Mouse (Mus musculus): ENCODE measurements around the gene Entpd6. TPM values are rescaled to one million over a fixed set of nuclear protein-coding genes. Genes with fewer than 3 reads are reported as not detected.

Entpd6 gene
- polyA plus RNA-seq, 1 experiment from 2014 or later, result 8.2 TPM

DNA sequence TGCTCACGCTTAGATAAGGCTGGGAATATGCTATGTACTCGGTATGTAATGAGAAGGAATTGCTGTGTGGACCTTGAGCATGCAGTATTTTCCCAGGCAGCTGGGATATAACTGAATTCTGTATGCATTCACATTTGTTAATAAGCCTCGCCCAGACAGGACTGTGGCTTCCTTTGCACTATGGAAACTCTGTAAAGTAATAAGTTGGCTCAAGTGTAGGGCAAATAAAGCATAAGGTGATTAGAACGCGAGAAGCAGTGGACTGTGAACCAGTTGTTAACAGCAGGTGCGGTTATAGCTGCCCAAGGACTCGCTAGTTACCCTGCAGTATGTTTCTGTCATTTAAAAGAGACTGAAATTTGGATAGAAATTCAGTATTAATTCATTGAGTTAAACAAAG lies 49.2 kb downstream of the Entpd6 start:
- H3K27ac ChIP-seq (ENCODE audit: low read depth, low read length), result no peak overlapping the region
- no peaks in the 10 kb centered on the region for H3K9me3 ChIP-seq (ENCODE audit: control insufficient read depth)
- ATAC-seq, result 0 out of 2 replicates have a peak, but pooled peaks have one; percentile 39
- WGBS, result 43% methylated on average over 7 of the region's 7 CpGs
- H3K36me3 ChIP-seq (ENCODE audit: control insufficient read depth, insufficient read depth), result peaks cover 47% of the 10 kb centered on the region
- no peak overlapping the region for H3K4me2 ChIP-seq (replicated peaks; ENCODE audit: low read depth)
- H3K4me3 ChIP-seq (ENCODE audit: low read depth, low read length), result no peak overlapping the region
- 0 out of 2 replicates have a peak, but pooled peaks cover 4% of the 10 kb centered on the region for H3K4me1 ChIP-seq (replicated peaks; ENCODE audit: control insufficient read depth, insufficient read depth, low read length)
- H3K9ac ChIP-seq (ENCODE audit: low read depth, low read length), result no peak overlapping the region
- H3K27me3 ChIP-seq (replicated peaks; ENCODE audit: control insufficient read depth, insufficient read depth, low read length), result no peaks in the 10 kb centered on the region
- TF ChIP-seq CTCF (IDR thresholded peaks at IDR 0.05; ENCODE audit: low read depth), result no peak

- no peaks in the 10 kb centered on the region for H3K27me3 ChIP-seq (replicated peaks; ENCODE audit: control insufficient read depth, insufficient read depth, low read length)
- WGBS, result 81% methylated on average over 5 of the region's 5 CpGs
- H3K9me3 ChIP-seq (ENCODE audit: control insufficient read depth), result no peaks in the 10 kb centered on the region
- H3K36me3 ChIP-seq (ENCODE audit: control insufficient read depth, insufficient read depth), result peaks cover 47% of the 10 kb centered on the region
- H3K9ac ChIP-seq (ENCODE audit: low read depth, low read length), result no peak overlapping the region
- no peak for TF ChIP-seq CTCF (IDR thresholded peaks at IDR 0.05; ENCODE audit: low read depth)
- no peak overlapping the region for H3K4me3 ChIP-seq (ENCODE audit: low read depth, low read length)
- 0 out of 2 replicates have a peak, but pooled peaks cover 4% of the 10 kb centered on the region for H3K4me1 ChIP-seq (replicated peaks; ENCODE audit: control insufficient read depth, insufficient read depth, low read length)
- H3K4me2 ChIP-seq (replicated peaks; ENCODE audit: low read depth), result no peak overlapping the region
- peak; percentile 52; the same call in 1 of the 2 replicates for ATAC-seq
- H3K27ac ChIP-seq (ENCODE audit: low read depth, low read length), result no peak overlapping the region
Observed at GRCm38 (mm10) chr2:150800616-150801015, 51.8 kb downstream of the Entpd6 start.

- Histone ChIP-seq H3K27me3 (replicated peaks; ENCODE audit: control insufficient read depth, insufficient read depth, low read length) (no peaks in the 10 kb centered on the region), H3K9ac (ENCODE audit: low read depth, low read length) (no peak overlapping the region), H3K27ac (ENCODE audit: low read depth, low read length) (no peak overlapping the region), H3K4me3 (ENCODE audit: low read depth, low read length) (no peak overlapping the region), H3K4me2 (replicated peaks; ENCODE audit: low read depth) (no peak overlapping the region), H3K9me3 (ENCODE audit: control insufficient read depth) (no peaks in the 10 kb centered on the region), H3K36me3 (ENCODE audit: control insufficient read depth, insufficient read depth) (peaks cover 51% of the 10 kb centered on the region), H3K4me1 (replicated peaks; ENCODE audit: control insufficient read depth, insufficient read depth, low read length) (0 out of 2 replicates have a peak, but pooled peaks cover 1% of the 10 kb centered on the region)
- no peak for ATAC-seq
- 88% methylated on average over 1 of the region's 1 CpGs for WGBS
- peak; percentile 71 for TF ChIP-seq CTCF (IDR thresholded peaks at IDR 0.05; ENCODE audit: low read depth)
Observed at GRCm38 (mm10) chr2:150803035-150803434, 54.2 kb downstream of the Entpd6 start.

DNA sequence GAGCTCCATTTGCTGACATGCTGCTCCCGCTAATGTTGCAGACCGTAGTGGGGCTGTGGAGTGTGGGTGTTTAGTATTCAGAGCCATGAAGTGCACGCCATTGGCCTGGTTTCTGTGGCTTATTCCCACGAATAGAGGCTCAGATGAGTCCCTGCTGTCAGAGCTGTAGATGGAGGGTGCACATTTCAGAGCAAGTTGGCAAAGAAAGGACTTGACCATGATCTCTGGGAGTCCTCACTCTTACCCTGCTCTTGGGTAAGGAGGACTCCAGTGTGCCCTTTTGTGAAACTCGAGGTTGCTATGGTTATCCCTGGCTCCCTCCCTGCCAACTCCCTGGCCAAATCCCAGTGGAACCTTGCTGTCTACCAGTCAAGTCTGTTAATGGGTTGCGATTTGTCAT lies 59.5 kb downstream of the Entpd6 start:
- H3K4me3 ChIP-seq (ENCODE audit: low read depth, low read length), result no peak overlapping the region
- WGBS, result 87% methylated on average over 6 of the region's 6 CpGs
- TF ChIP-seq CTCF (IDR thresholded peaks at IDR 0.05; ENCODE audit: low read depth), result no peak
- no peak overlapping the region for H3K9ac ChIP-seq (ENCODE audit: low read depth, low read length)
- no peak overlapping the region for H3K27ac ChIP-seq (ENCODE audit: low read depth, low read length)
- H3K36me3 ChIP-seq (ENCODE audit: control insufficient read depth, insufficient read depth), result peaks cover 63% of the 10 kb centered on the region
- H3K9me3 ChIP-seq (ENCODE audit: control insufficient read depth), result no peaks in the 10 kb centered on the region
- ATAC-seq, result no peak
- no peaks in the 10 kb centered on the region for H3K4me1 ChIP-seq (replicated peaks; ENCODE audit: control insufficient read depth, insufficient read depth, low read length)
- no peaks in the 10 kb centered on the region for H3K27me3 ChIP-seq (replicated peaks; ENCODE audit: control insufficient read depth, insufficient read depth, low read length)
- H3K4me2 ChIP-seq (replicated peaks; ENCODE audit: low read depth), result no peak overlapping the region

- Histone ChIP-seq H3K27me3 (replicated peaks; ENCODE audit: control insufficient read depth, insufficient read depth, low read length) (no peaks in the 10 kb centered on the region), H3K9me3 (ENCODE audit: control insufficient read depth) (no peaks in the 10 kb centered on the region), H3K4me3 (ENCODE audit: low read depth, low read length) (no peak overlapping the region), H3K4me1 (replicated peaks; ENCODE audit: control insufficient read depth, insufficient read depth, low read length) (no peaks in the 10 kb centered on the region), H3K27ac (ENCODE audit: low read depth, low read length) (no peak overlapping the region), H3K36me3 (ENCODE audit: control insufficient read depth, insufficient read depth) (peaks cover 68% of the 10 kb centered on the region), H3K4me2 (replicated peaks; ENCODE audit: low read depth) (no peak overlapping the region), H3K9ac (ENCODE audit: low read depth, low read length) (no peak overlapping the region)
- no peak for ATAC-seq
- WGBS, result 95% methylated on average over 6 of the region's 6 CpGs
- no peak for TF ChIP-seq CTCF (IDR thresholded peaks at IDR 0.05; ENCODE audit: low read depth)
Observed at GRCm38 (mm10) chr2:150808812-150809211, 60.0 kb downstream of the Entpd6 start.

DNA sequence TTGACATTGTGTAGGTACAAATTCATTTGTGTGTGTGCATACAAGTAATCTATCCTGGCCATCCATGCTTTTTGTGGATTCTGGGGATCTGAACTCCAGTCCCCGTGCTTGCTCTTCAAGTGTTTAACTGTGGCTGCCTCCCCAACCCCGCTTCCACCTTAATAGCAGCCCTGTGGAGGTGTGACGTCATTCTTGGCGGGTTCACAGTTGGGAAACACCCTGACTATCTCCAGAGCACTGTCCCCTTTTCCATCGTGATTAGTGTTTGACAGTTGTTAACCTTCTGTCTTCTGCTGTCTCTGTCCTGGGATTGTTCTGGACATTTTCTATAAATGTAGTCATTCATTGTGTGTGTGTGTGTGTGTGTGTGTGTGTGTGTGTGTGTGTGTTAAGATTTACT lies 61.8 kb downstream of the Entpd6 start:
- no peak for TF ChIP-seq CTCF (IDR thresholded peaks at IDR 0.05; ENCODE audit: low read depth)
- WGBS, result 70% methylated on average over 5 of the region's 5 CpGs
- no peaks in the 10 kb centered on the region for H3K27me3 ChIP-seq (replicated peaks; ENCODE audit: control insufficient read depth, insufficient read depth, low read length)
- peaks cover 77% of the 10 kb centered on the region for H3K36me3 ChIP-seq (ENCODE audit: control insufficient read depth, insufficient read depth)
- H3K9me3 ChIP-seq (ENCODE audit: control insufficient read depth), result no peaks in the 10 kb centered on the region
- ATAC-seq, result no peak
- no peaks in the 10 kb centered on the region for H3K4me1 ChIP-seq (replicated peaks; ENCODE audit: control insufficient read depth, insufficient read depth, low read length)
- no peak overlapping the region for H3K4me2 ChIP-seq (replicated peaks; ENCODE audit: low read depth)
- no peak overlapping the region for H3K4me3 ChIP-seq (ENCODE audit: low read depth, low read length)
- no peak overlapping the region for H3K9ac ChIP-seq (ENCODE audit: low read depth, low read length)
- 0 out of 2 replicates have a peak overlapping the region, but pooled peaks have one; percentile 7 for H3K27ac ChIP-seq (ENCODE audit: low read depth, low read length)

- no peak overlapping the region for H3K4me3 ChIP-seq (ENCODE audit: low read depth, low read length)
- no peak for TF ChIP-seq CTCF (IDR thresholded peaks at IDR 0.05; ENCODE audit: low read depth)
- no peak overlapping the region for H3K9ac ChIP-seq (ENCODE audit: low read depth, low read length)
- no peak overlapping the region for H3K4me2 ChIP-seq (replicated peaks; ENCODE audit: low read depth)
- 93% methylated on average over 6 of the region's 6 CpGs for WGBS
- no peaks in the 10 kb centered on the region for H3K27me3 ChIP-seq (replicated peaks; ENCODE audit: control insufficient read depth, insufficient read depth, low read length)
- H3K36me3 ChIP-seq (ENCODE audit: control insufficient read depth, insufficient read depth), result peaks cover 74% of the 10 kb centered on the region
- no peak for ATAC-seq
- no peaks in the 10 kb centered on the region for H3K9me3 ChIP-seq (ENCODE audit: control insufficient read depth)
- H3K27ac ChIP-seq (ENCODE audit: low read depth, low read length), result no peak overlapping the region
- no peaks in the 10 kb centered on the region for H3K4me1 ChIP-seq (replicated peaks; ENCODE audit: control insufficient read depth, insufficient read depth, low read length)
Observed at GRCm38 (mm10) chr2:150812816-150813215, 64.0 kb downstream of the Entpd6 start.
